Mouse (Mus musculus) intestine, embryonic 14.5 days (tissue): ENCODE data around the gene Tmem238l. TPM values are rescaled to one million over a fixed set of nuclear protein-coding genes. Genes with fewer than 3 reads are reported as not detected.
A peak's percentile ranks its signal among the peaks of the same experiment; 100 is the strongest.

ENCODE experiments used
- ATAC-seq: fragments of 200-750 bp; cut with Nextera tagmentation; replicated peaks from 2 replicates; pipeline ENCODE4 v1.8.0; 2017; ENCODE audit warnings: low read depth, moderate number of reproducible peaks, moderate TSS enrichment, moderate library complexity; ENCODE audit not compliant: low FRiP score, low TSS enrichment
- DNase-seq: peaks from one replicate; pipeline ENCODE4 v3.0.0-alpha.2; 2018; ENCODE audit warnings: low spot score
- H3K27ac ChIP-seq: fragments of 300-500 bp; sonication (generic); 2 replicates; pipeline ENCODE4 v1.5.1; 2014; ENCODE audit warnings: low read depth, mild to moderate bottlenecking, control low read depth
- H3K27me3 ChIP-seq: fragments of 300-500 bp; sonication (generic); replicated peaks from 2 replicates; pipeline ENCODE4 v1.6.1; 2014; ENCODE audit warnings: low read length, control low read depth; ENCODE audit not compliant: control insufficient read depth, insufficient read depth
- H3K36me3 ChIP-seq: fragments of 300-500 bp; sonication (generic); 2 replicates; pipeline ENCODE4 v1.6.1; 2014; ENCODE audit warnings: low read length, control low read depth; ENCODE audit not compliant: control insufficient read depth, insufficient read depth
- H3K4me1 ChIP-seq: fragments of 300-500 bp; sonication (generic); replicated peaks from 2 replicates; pipeline ENCODE4 v1.6.1; 2014; ENCODE audit warnings: low read length, control low read depth, mixed read lengths; ENCODE audit not compliant: control insufficient read depth, insufficient read depth
- H3K4me2 ChIP-seq: fragments of 300-500 bp; sonication (generic); 2 replicates; pipeline ENCODE4 v1.6.1; 2014; ENCODE audit warnings: low read length
- H3K4me3 ChIP-seq: fragments of 300-500 bp; sonication (generic); 2 replicates; pipeline ENCODE4 v1.5.1; 2014; ENCODE audit warnings: low read depth, low read length, control low read depth, mixed read lengths
- H3K9ac ChIP-seq: fragments of 300-500 bp; sonication (generic); 2 replicates; pipeline ENCODE4 v1.6.1; 2014; ENCODE audit warnings: mild to moderate bottlenecking, low read length
- H3K9me3 ChIP-seq: fragments of 300-500 bp; sonication (generic); 2 replicates; pipeline ENCODE4 v1.6.1; 2016; ENCODE audit warnings: low read length, control low read depth; ENCODE audit not compliant: control insufficient read depth
- WGBS: fragments of 180-500 bp; shearing (Covaris S2); extraction: QIAGEN DNeasy Blood & Tissue Kit; methylation state at CpG from one replicate; pipeline ENCODE4 v1.1.7; 2014; 5-methylcytosine and 5-hydroxymethylcytosine counted together
- polyA plus RNA-seq: library from polyadenylated mRNA; unstranded; fragments of >200 nt; fragmentation: Nextera tagmentation; extraction: Ambion mirVana; gene quantifications from 2 replicates; pipeline ENCODE4 v1.2.1, GENCODE M21; 2014

The Tmem238l gene
- polyA plus RNA-seq, 1 experiment from 2014 or later, result 0.68 TPM

DNA sequence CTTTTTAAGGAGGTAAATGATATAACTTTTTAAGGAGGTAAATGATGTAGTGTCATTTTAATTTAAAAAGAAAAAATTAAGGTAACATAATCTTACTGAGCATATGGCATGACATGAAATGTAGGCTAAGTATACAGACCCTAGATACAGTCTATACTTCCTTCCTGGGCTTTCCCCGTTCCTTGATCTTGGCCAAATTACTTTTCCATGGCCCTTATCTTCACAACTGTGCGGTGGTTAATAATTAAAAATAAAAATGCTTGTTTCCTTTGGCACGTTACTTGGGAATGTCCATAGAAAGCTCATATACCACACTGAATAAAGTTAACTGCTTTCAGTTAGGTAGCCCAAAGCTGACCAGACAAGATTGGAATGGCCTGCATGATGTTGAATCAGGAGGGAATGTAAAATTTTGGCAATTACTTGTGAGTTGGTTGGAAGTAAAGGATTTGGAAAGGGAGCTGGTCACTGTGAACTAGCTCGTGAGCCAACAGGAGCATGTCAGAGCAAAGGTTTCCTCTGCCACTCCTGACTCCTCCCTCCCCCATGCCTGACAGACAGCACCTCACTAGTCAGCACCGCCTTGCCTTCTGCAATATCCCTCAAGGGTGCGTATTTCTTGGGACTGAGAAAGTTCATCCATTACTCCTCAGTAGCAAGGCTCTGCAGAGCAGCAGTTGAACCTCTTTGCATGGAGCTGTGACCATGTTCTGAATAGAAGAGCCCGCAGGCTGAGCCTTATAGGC is 21.8 kb upstream of the Tmem238l start:
- Histone ChIP-seq H3K9me3 (no peaks in the 10 kb centered on the region), H3K27me3 (no peaks in the 10 kb centered on the region), H3K27ac (no peak overlapping the region), H3K4me2 (no peak overlapping the region), H3K36me3 (no peaks in the 10 kb centered on the region), H3K9ac (no peak overlapping the region), H3K4me3 (no peak overlapping the region), H3K4me1 (no peaks in the 10 kb centered on the region)
- DNase-seq, result no peak
- peak; percentile 43; the same call in 1 of the 2 replicates for ATAC-seq
- WGBS, result 71% methylated on average over 7 of the region's 7 CpGs

DNA sequence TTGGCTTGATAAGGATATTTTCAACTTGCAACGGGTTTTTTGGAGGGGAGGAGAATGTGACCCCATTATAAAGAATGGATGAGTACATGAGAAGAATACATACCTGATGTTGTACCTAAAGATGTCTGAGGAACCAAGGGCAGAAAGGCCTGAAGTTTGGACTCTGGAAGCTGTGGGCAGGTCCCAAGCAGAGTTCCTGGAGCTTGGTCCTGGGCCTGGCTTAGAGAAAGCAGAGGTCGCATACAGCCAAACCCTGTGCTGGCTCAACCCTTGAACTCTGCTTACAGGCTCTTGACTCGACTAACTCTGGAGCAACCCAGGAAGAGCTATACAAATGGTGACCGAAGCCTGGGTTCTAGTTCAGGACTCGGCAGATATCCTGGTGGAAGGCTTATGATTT is 14.4 kb upstream of the Tmem238l start:
- 87% methylated on average over 5 of the region's 5 CpGs for WGBS
- DNase-seq (no peak), ATAC-seq (no peak)
- H3K4me2 ChIP-seq, result no peak overlapping the region
- no peak overlapping the region for H3K9ac ChIP-seq
- no peaks in the 10 kb centered on the region for H3K27me3 ChIP-seq
- H3K4me1 ChIP-seq, result no peaks in the 10 kb centered on the region
- no peak overlapping the region for H3K27ac ChIP-seq
- H3K36me3 ChIP-seq, result no peaks in the 10 kb centered on the region
- no peak overlapping the region for H3K4me3 ChIP-seq
- H3K9me3 ChIP-seq, result no peaks in the 10 kb centered on the region

DNA sequence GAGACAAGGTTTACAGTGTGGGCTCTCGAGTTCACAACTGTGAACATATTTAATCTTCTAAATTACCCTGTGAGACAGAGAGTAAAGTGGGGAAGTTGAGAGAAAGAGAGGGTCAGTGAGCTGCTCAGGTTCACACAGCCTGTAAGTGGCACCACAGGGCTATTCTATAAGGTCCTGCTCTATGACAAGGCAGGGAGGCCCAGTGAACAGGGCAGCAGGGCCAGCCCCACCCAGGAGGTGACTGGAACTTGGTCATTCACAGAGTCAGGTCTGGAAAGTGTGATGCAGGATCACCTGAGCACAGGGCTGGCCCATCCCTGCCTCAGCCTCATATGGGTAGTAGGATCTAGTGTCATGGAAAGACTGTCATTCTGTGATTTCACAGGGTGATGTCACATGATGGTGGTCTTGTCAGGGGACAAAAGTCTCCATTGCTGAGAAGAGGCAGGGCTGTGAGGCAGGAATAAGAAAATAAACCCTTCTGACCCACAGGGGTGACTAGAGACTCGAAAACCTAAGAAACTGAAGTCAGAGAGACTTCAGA is 11.1 kb upstream of the Tmem238l start:
- Histone ChIP-seq H3K4me2 (no peak overlapping the region), H3K9ac (no peak overlapping the region), H3K36me3 (no peaks in the 10 kb centered on the region), H3K27ac (no peak overlapping the region), H3K4me1 (no peaks in the 10 kb centered on the region), H3K9me3 (no peaks in the 10 kb centered on the region), H3K4me3 (no peak overlapping the region), H3K27me3 (no peaks in the 10 kb centered on the region)
- WGBS, result 55% methylated on average over 2 of the region's 2 CpGs
- ATAC-seq (no peak), DNase-seq (no peak)

DNA sequence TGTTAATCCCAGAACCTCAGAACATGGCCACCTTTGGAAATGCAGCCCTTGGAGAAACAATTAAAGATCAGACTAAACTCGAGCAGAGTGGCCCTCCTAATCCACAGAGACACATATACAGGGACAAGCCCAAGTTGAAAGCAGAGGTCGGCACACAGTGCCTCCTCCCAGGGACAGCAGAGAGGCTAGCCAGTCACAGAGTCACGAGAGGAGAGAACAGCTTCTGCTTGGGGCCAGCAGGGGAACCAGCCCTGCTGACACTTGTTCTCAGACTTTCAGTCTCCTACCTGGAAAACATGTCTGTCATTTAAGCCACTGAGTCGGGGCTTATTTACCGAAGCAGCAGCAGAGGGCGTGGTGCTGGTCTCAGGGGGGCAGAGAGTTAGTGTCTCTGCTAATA is 9.9 kb upstream of the Tmem238l start:
- no peaks in the 10 kb centered on the region for H3K9me3 ChIP-seq
- no peak overlapping the region for H3K4me2 ChIP-seq
- no peak overlapping the region for H3K9ac ChIP-seq
- ATAC-seq, result no peak
- WGBS, result 61% methylated on average over 6 of the region's 6 CpGs
- H3K27ac ChIP-seq, result no peak overlapping the region
- DNase-seq, result no peak
- H3K27me3 ChIP-seq, result no peaks in the 10 kb centered on the region
- no peaks in the 10 kb centered on the region for H3K4me1 ChIP-seq
- no peak overlapping the region for H3K4me3 ChIP-seq
- H3K36me3 ChIP-seq, result no peaks in the 10 kb centered on the region

DNA sequence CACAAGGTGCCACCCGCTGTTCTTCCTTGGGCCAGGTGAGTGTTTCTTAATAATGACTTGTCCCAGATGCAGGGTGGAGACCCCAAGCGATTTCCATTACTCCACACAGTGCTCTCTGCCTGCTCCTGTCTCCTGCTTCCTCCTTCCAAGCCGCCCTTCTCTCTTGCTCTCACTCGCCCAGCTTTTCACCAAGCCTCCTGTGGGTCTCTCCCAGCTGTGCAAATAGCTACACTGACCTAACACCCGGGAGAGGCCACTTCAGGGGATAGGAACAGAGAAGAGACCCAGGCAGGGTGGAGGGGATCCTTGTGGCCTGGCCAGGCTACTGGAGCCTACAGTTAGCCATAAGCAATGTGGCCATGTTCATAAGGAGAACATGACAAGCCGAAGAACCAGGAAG is 9.5 kb upstream of the Tmem238l start:
- Histone ChIP-seq H3K27ac (no peak overlapping the region), H3K4me2 (no peak overlapping the region), H3K4me1 (no peaks in the 10 kb centered on the region), H3K27me3 (no peaks in the 10 kb centered on the region), H3K9ac (no peak overlapping the region), H3K4me3 (no peak overlapping the region), H3K9me3 (no peaks in the 10 kb centered on the region), H3K36me3 (no peaks in the 10 kb centered on the region)
- ATAC-seq (no peak), DNase-seq (no peak)
- WGBS, result 76% methylated on average over 6 of the region's 6 CpGs

DNA sequence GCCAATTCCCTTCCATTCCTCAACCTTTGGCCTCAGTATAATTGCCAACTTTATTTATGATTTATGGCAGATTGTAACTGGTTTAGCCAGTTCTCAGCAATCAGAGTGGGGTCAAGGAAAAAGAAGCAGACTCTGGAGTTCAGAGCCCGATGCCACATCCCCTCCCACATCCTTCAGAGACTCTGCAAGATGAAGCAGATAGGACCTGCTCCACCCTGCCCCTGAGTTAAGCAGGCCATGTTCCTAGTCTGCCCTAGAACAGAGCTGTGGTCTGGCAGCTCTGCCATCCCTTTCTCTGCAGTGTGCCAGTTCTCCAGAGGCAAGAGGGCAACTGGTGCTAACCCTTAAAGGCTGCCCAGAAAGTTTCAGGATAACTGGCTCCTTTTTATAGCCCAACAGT is 4.4 kb downstream of the Tmem238l start:
- Histone ChIP-seq H3K27ac (peak overlapping the region; percentile 54; the same call in 1 of the 2 replicates), H3K4me1 (no peaks in the 10 kb centered on the region)
- WGBS, result 54% methylated on average over 1 of the region's 1 CpGs

DNA sequence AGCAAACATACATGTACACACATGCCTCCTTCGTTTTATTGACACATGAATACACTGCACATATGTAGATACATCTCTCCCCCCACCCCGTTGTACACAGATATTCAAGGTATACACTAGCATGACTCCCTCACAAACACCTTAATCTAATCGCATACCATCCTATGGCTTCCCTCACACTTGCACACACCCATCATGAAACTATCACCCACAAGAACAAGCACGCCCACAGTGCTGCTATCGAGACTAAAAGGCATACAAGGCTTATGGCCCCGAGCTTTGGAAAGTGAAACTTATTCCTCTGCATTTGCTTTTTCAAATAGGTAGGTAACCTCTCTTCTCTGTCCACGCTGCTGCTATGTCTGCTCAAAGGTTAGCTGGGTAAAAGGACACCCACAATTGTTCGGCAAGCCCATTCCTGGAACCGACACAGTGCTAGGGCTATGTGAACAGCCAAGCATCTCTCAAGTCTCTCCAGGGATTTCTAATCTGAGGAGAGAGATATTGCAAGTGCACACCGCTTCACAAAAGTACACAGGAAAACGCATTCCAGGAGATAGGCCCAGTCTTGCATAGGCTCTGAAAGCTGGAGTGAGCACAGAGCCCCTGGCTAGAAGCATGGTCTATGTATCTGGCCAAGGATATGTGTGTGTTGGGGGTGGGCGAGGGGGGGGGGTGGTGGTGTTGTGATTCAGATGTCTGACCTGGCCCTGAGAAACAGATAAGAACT is 5.2 kb downstream of the Tmem238l start:
- Histone ChIP-seq H3K9me3 (no peaks in the 10 kb centered on the region), H3K4me3 (no peak overlapping the region), H3K4me2 (no peak overlapping the region), H3K27ac (peak overlapping the region; percentile 36; the same call in 1 of the 2 replicates), H3K4me1 (no peaks in the 10 kb centered on the region), H3K9ac (no peak overlapping the region), H3K36me3 (no peaks in the 10 kb centered on the region), H3K27me3 (no peaks in the 10 kb centered on the region)
- no peak for DNase-seq
- WGBS, result 70% methylated on average over 12 of the region's 12 CpGs
- ATAC-seq, result peak; percentile 41; the same call in 1 of the 2 replicates

More for the DNA sequence above, 4.4 kb downstream of the Tmem238l start:
- ATAC-seq, result peak; percentile 87
- H3K9ac ChIP-seq, result no peak overlapping the region
- peak; percentile 53 for DNase-seq
- no peaks in the 10 kb centered on the region for H3K36me3 ChIP-seq
- no peaks in the 10 kb centered on the region for H3K27me3 ChIP-seq
- H3K9me3 ChIP-seq, result no peaks in the 10 kb centered on the region
- no peak overlapping the region for H3K4me3 ChIP-seq
- no peak overlapping the region for H3K4me2 ChIP-seq

DNA sequence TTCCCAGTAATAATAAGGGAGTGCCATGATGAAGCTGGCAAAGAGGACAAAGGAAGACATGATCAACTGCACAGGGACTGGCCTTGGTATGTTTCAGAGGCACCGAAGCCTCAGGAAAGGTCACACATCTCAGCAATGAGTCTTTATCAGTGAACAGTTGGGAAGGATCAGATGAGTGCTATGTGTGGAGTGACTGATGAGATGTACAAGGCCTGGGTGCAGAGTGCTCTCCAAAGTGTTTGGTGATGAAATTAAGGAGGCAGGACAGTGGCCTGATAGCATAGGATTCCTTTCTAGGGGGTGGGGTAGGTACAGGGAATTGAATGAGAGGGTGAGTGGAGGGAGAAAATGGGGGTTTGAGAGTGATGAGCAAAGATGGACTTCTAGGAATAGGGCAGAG is 7.0 kb downstream of the Tmem238l start:
- Histone ChIP-seq H3K4me3 (no peak overlapping the region), H3K4me2 (no peak overlapping the region), H3K36me3 (no peaks in the 10 kb centered on the region), H3K9ac (no peak overlapping the region), H3K4me1 (no peaks in the 10 kb centered on the region), H3K27ac (no peak overlapping the region), H3K9me3 (no peaks in the 10 kb centered on the region), H3K27me3 (no peaks in the 10 kb centered on the region)
- DNase-seq, result no peak
- 96% methylated on average over 1 of the region's 1 CpGs for WGBS
- no peak for ATAC-seq
